Mouse (Mus musculus) E14TG2a.4 (cell line): ENCODE measurements around the gene Mindy3.

Experiments
- H3K27me3 ChIP-seq: 2 replicates; pipeline ENCODE4 v1.6.1; 2014; ENCODE audit warnings: low read length, control low read depth; ENCODE audit not compliant: insufficient read depth
- H3K36me3 ChIP-seq: 2 replicates; pipeline ENCODE4 v1.6.1; 2014; ENCODE audit warnings: low read length, control low read depth; ENCODE audit not compliant: insufficient read depth
- H3K4me1 ChIP-seq: replicated peaks from 2 replicates; pipeline ENCODE4 v1.6.1; 2014; ENCODE audit warnings: low read depth, low read length, control low read depth
- H3K4me3 ChIP-seq: replicated peaks from 2 replicates; pipeline ENCODE4 v1.5.1; 2014; ENCODE audit warnings: mild to moderate bottlenecking, low read length
- H3K9me3 ChIP-seq: 2 replicates; pipeline ENCODE4 v1.6.1; 2014; ENCODE audit warnings: low read length, control low read depth
- CTCF ChIP-seq: conservative IDR thresholded peaks from 2 replicates; pipeline ENCODE4 v1.5.1; 2014; ENCODE audit warnings: low read length
- NANOG ChIP-seq: IDR thresholded peaks from 2 replicates; pipeline ENCODE4 v1.6.1; 2014; ENCODE audit warnings: borderline replicate concordance, low read length, mixed read lengths
- POU5F1 ChIP-seq: IDR thresholded peaks from 2 replicates; pipeline ENCODE4 v1.6.1; 2014; ENCODE audit warnings: low read length, borderline replicate concordance

Gene Mindy3

GRCm38 (mm10) chr2:12361310-12361709 lies 58.0 kb downstream of the Mindy3 start:
- Histone ChIP-seq H3K9me3 (peaks cover 17% of the 10 kb centered on the region), H3K4me1 (no peaks in the 10 kb centered on the region), H3K4me3 (no peak overlapping the region), H3K36me3 (peaks cover 48% of the 10 kb centered on the region), H3K27me3 (no peaks in the 10 kb centered on the region)
- TF ChIP-seq NANOG (no peak), CTCF (no peak), POU5F1 (no peak)

- H3K27me3 ChIP-seq: no peaks in the 10 kb centered on the region
- no peaks in the 10 kb centered on the region for H3K4me1 ChIP-seq
- no peak overlapping the region for H3K4me3 ChIP-seq
- peaks cover 17% of the 10 kb centered on the region for H3K9me3 ChIP-seq
- TF ChIP-seq NANOG: no peak
- peaks cover 57% of the 10 kb centered on the region for H3K36me3 ChIP-seq
Observed at GRCm38 (mm10) chr2:12354837-12355236, 64.4 kb downstream of the Mindy3 start.

- Histone ChIP-seq H3K4me1 (no peaks in the 10 kb centered on the region), H3K27me3 (no peaks in the 10 kb centered on the region), H3K36me3 (peaks cover 38% of the 10 kb centered on the region), H3K4me3 (no peak overlapping the region), H3K9me3 (no peaks in the 10 kb centered on the region)
- no peak for TF ChIP-seq CTCF
Observed at GRCm38 (mm10) chr2:12348914-12349313, 70.4 kb downstream of the Mindy3 start.

GRCm38 (mm10) chr2:12331962-12332361 lies 87.3 kb downstream of the Mindy3 start:
- TF ChIP-seq NANOG: no peak
- no peak for TF ChIP-seq POU5F1
- TF ChIP-seq CTCF: no peak
- Histone ChIP-seq H3K4me3 (no peak overlapping the region), H3K4me1 (peaks cover 19% of the 10 kb centered on the region), H3K36me3 (no peaks in the 10 kb centered on the region), H3K9me3 (no peaks in the 10 kb centered on the region), H3K27me3 (no peaks in the 10 kb centered on the region)

- no peaks in the 10 kb centered on the region for H3K27me3 ChIP-seq
- no peaks in the 10 kb centered on the region for H3K36me3 ChIP-seq
Observed at GRCm38 (mm10) chr2:12329620-12330019, 89.7 kb downstream of the Mindy3 start.

GRCm38 (mm10) chr2:12329068-12329407 lies 90.2 kb downstream of the Mindy3 start:
- no peak for TF ChIP-seq CTCF
- no peak for TF ChIP-seq NANOG
- TF ChIP-seq POU5F1: no peak
- H3K9me3 ChIP-seq: no peaks in the 10 kb centered on the region
- H3K4me3 ChIP-seq: no peak overlapping the region
- H3K27me3 ChIP-seq: no peaks in the 10 kb centered on the region
- peaks cover 21% of the 10 kb centered on the region for H3K4me1 ChIP-seq
- no peaks in the 10 kb centered on the region for H3K36me3 ChIP-seq

More at GRCm38 (mm10) chr2:12329620-12330019, 89.7 kb downstream of the Mindy3 start:
- TF ChIP-seq POU5F1: no peak
- no peak for TF ChIP-seq NANOG
- TF ChIP-seq CTCF: no peak
- Histone ChIP-seq H3K9me3 (no peaks in the 10 kb centered on the region), H3K4me3 (no peak overlapping the region), H3K4me1 (peaks cover 21% of the 10 kb centered on the region)

- H3K4me3 ChIP-seq: no peak overlapping the region
- no peaks in the 10 kb centered on the region for H3K9me3 ChIP-seq
- H3K4me1 ChIP-seq: peaks cover 21% of the 10 kb centered on the region
- TF ChIP-seq POU5F1: no peak
- TF ChIP-seq NANOG: no peak
- no peak for TF ChIP-seq CTCF
- H3K27me3 ChIP-seq: no peaks in the 10 kb centered on the region
- H3K36me3 ChIP-seq: no peaks in the 10 kb centered on the region
Observed at GRCm38 (mm10) chr2:12328355-12329067, 90.8 kb downstream of the Mindy3 start.

GRCm38 (mm10) chr2:12327691-12328354 lies 91.4 kb downstream of the Mindy3 start:
- no peak for TF ChIP-seq NANOG
- TF ChIP-seq CTCF: no peak
- no peak for TF ChIP-seq POU5F1
- H3K4me1 ChIP-seq: peaks cover 21% of the 10 kb centered on the region
- no peaks in the 10 kb centered on the region for H3K36me3 ChIP-seq

GRCm38 (mm10) chr2:12327216-12327615 lies 92.1 kb downstream of the Mindy3 start:
- TF ChIP-seq CTCF (no peak), NANOG (no peak), POU5F1 (no peak)
- Histone ChIP-seq H3K27me3 (no peaks in the 10 kb centered on the region), H3K4me1 (peaks cover 21% of the 10 kb centered on the region), H3K4me3 (no peak overlapping the region), H3K36me3 (no peaks in the 10 kb centered on the region), H3K9me3 (peaks cover 4% of the 10 kb centered on the region; the same call in 1 of the 2 replicates)

More at GRCm38 (mm10) chr2:12327691-12328354, 91.4 kb downstream of the Mindy3 start:
- Histone ChIP-seq H3K9me3 (peaks cover 2% of the 10 kb centered on the region; the same call in 1 of the 2 replicates), H3K4me3 (no peak overlapping the region), H3K27me3 (no peaks in the 10 kb centered on the region)
